Mouse (Mus musculus): ENCODE results near the gene Myo9b. TPM values are rescaled to one million over a fixed set of nuclear protein-coding genes. Genes with fewer than 3 reads are reported as not detected.
"Not testable (repeated sequence)": the region's sequence is repeated elsewhere in the genome, so short reads cannot be mapped to it uniquely, and the experiment has no call there.

The Myo9b gene
- total RNA-seq, 2 experiments from 2014 or later: 12.7 to 15.0 TPM

DNA sequence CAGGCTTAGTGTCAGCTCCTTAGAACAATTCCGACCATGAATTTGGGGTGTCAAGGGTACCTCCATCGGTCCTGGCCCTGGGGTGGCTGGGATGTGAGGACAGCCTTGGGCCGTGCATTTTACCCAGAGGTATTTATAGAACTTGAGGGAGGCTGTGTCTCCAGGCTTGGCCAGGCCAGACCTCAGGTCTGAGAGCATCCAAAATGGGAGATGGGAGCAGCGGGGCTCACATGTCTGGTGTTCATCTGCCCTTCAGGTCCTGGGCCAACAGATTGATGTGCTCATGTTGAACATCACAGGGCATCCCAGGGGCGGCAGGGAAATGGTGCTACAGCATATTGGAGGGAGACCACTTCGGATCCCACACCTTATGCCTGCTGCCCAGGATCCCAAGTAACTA lies 18.8 kb downstream of the Myo9b start:
- DNase-seq: no peak
- intact Hi-C loops (cut with DNase I; ENCODE audit: low total_unique reads): no loop called here

DNA sequence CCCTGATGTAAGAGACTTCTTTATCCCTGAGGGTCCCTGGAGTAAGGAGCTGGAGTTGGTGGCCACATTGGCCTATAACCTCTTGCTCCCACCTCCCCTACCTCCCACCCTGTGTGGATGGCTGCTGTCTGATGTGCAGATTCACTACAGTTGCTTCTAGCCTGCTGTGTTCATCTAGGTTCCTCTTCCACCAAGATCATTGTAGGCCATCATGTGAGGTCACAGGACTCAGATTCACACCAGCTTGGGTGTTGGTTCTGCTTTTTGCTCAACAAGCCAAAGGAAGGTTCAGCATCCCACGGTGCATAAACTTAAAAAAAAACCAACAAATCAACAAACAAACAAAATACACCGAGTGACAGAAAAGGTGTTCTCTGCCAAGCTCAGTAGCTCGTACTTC lies 21.4 kb downstream of the Myo9b start:
- intact Hi-C loops (cut with DNase I; ENCODE audit: low total_unique reads); DNase-seq: not testable (repeated sequence)

DNA sequence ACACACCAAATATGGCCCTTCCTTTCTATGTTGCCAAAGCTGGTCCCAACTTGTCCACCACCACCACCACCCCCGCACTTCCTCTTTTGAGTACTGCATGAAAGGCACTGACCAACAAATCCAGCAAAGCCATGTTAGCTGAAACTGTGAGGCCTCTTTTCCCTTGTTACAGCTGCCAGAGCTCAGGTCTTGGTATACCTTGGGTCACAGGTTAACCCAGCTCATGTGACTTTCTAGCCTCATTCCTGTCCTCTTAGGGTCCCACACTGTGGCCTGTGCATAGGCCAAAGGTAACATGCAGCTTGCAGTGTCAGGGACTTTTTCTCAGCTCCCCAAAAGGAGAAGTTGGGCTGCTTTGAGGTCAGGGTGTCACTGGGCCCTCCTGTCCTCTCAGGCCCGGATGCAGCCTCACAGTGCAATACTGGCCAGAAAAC lies 23.7 kb downstream of the Myo9b start:
- DNase-seq: no peak
- intact Hi-C loops (cut with DNase I; ENCODE audit: low total_unique reads): no loop called here

GRCm38 (mm10) chr8:71296784-71297183 lies 24.3 kb downstream of the Myo9b start:
- intact Hi-C loops (cut with DNase I; ENCODE audit: low total_unique reads): no loop called here
- DNase-seq: no peak

GRCm38 (mm10) chr8:71297439-71297838 lies 24.9 kb downstream of the Myo9b start:
- no peak for DNase-seq
- intact Hi-C loops (cut with DNase I; ENCODE audit: low total_unique reads): no loop called here

GRCm38 (mm10) chr8:71299716-71300115 lies 27.2 kb downstream of the Myo9b start:
- intact Hi-C loops (cut with DNase I; ENCODE audit: low total_unique reads): no loop called here
- DNase-seq: no peak

GRCm38 (mm10) chr8:71302788-71303187 lies 30.3 kb downstream of the Myo9b start:
- intact Hi-C loops (cut with DNase I; ENCODE audit: low total_unique reads): no loop called here
- DNase-seq: no peak

- DNase-seq: no peak
- intact Hi-C loops (cut with DNase I; ENCODE audit: low total_unique reads): no loop called here
Observed at GRCm38 (mm10) chr8:71303632-71304031, 31.1 kb downstream of the Myo9b start.

- no peak for DNase-seq
- intact Hi-C loops (cut with DNase I; ENCODE audit: low total_unique reads): no loop called here
Observed at GRCm38 (mm10) chr8:71305988-71306387, 33.5 kb downstream of the Myo9b start.

- intact Hi-C loops (cut with DNase I; ENCODE audit: low total_unique reads): no loop called here
- DNase-seq: no peak
Observed at GRCm38 (mm10) chr8:71307371-71307770, 34.9 kb downstream of the Myo9b start.

DNA sequence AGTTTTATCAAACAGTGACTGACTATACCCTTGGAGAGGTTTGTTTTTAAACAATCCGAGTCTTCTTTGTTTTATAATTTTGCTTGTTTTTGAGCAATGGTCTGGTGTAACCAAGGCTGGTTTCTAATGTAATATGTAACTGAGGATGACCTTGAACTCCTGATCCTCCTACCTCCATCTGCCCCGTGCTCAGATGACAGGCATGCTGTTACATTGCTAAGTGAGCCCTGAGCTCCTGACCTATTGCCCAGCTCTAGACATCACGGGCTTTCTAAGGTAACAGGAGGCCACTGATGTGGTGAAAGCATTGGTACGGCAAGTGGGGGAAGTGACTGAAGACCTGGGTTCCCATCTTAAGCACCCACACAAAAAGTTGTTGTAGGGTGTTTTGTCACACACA lies 35.4 kb downstream of the Myo9b start:
- DNase-seq: no peak
- intact Hi-C loops (cut with DNase I; ENCODE audit: low total_unique reads): no loop called here

DNA sequence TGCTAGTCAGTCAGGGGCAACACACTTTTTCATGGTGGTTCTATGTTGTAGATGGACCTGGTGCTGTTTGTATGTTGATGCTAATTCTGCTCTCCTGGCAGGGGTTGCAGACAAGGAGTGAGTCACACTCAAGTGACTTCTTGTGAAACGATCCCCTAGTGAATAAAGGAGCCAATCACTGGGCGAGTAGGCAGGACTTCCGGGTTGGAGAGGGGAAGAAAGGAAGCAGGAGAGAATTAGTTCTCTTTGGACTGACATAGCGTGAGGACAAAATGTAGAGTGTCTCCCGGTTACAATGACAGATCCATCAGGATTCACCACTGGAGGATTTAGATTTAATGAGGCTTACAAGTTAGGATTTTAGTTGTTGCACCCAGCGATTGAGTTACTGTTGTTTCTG lies 37.9 kb downstream of the Myo9b start:
- intact Hi-C loops (cut with DNase I; ENCODE audit: low total_unique reads): no loop called here
- peak; percentile 32 for DNase-seq

DNA sequence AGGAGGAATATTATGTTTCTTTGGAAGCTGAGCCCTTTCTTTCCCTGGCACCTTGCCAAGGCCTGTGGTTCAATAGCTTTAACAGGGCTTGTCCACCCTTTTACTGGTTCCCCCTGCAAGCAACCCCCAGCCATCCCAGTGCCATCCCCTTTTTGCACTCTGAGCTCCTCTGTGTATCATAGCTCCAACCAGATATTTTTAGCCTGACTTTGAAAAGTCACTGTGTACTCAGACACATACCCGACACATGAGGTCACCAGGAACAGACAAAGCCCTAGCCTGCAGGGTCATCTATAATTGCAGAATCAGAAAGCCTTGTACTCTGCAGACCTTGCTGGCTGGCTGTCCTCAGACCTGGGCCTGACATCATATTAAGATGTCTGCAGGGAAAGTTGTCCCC lies 40.2 kb downstream of the Myo9b start:
- DNase-seq: peak; percentile 60
- intact Hi-C loops (cut with DNase I; ENCODE audit: low total_unique reads): no loop called here

DNA sequence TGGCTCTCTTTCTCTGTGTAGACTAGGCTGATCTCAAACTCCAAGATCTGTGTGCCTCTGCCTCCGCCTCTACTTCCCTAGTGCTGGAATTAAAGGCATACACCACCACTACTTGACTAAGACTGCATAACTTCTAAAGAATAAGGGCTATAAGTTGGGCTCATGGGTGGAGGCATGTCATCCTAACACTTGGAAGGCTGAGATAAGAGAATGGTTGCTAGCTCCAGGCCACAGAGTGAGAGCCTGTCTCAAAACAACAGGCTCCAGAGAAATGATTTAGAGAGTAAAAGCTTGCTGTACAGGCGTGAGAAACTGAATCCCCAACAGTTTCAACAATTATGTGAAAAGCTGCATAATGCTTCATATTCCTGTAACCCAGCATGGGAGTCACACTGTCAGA lies 41.4 kb downstream of the Myo9b start:
- intact Hi-C loops (cut with DNase I; ENCODE audit: low total_unique reads): no loop called here

GRCm38 (mm10) chr8:71315972-71316371 lies 43.5 kb downstream of the Myo9b start:
- no peak for DNase-seq
- intact Hi-C loops (cut with DNase I; ENCODE audit: low total_unique reads): no loop called here

More for the DNA sequence above, 41.4 kb downstream of the Myo9b start:
- no peak for DNase-seq

GRCm38 (mm10) chr8:71316486-71317031 lies 44.0 kb downstream of the Myo9b start:
- no peak for DNase-seq
- intact Hi-C loops (cut with DNase I; ENCODE audit: low total_unique reads): no loop called here

DNA sequence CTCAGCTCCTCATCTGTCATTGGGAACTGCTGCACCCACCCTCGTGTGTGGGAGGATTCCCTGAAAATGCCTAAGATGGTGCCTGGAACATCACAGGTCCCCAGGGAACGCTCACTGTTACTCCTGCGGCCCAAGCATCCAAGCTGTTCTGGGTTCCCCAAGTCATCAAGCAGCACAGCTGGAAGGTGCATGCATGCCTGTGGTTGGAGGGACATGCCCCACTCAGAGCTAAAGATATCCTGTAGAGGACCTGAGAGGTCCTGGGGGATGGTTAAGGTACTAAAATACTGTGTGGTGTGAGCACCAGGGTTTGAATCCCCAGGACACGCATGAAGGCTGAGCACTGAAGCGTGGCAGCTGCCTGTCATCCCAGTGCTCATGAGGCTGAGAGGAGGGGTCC lies 46.1 kb downstream of the Myo9b start:
- intact Hi-C loops (cut with DNase I; ENCODE audit: low total_unique reads); DNase-seq: not testable (repeated sequence)

DNA sequence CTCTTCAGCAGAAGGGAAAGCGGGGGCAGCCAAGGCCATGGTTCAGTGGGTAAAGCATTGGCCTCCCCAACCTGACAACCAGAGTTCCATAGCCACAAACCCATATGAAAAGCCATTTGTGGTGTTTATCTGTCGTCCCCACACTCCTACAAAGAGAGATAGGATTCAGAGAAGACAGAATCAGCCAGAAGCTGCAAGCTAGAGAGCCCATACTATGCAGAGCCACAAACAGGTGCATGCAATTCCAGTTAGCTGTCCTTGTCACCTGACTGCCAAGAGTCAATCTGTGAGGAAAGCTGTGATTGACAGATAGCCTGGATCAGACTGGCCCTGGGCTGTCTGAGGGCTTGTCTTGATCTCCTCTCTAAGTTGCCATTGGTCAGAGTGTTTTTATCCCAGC lies 47.2 kb downstream of the Myo9b start:
- intact Hi-C loops (cut with DNase I; ENCODE audit: low total_unique reads); DNase-seq: not testable (repeated sequence)

DNA sequence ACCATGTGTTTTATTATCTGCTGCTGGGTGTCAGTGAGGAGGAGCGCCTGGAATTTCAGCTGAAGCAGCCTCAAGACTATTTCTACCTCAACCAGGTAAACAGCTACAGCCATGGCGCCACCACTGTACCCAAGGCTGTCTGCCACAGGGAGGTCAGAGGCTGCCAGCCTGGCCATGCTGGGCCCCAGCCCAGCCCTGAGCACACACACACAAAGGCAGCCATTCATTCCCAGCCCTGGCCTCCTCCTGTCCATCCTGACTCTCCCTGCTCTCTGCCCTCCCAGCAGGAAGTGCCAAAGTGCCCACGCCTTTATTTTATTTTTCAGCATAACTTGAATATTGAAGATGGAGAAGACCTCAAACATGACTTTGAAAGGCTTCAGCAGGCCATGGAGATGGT lies 50.4 kb downstream of the Myo9b start:
- intact Hi-C loops (cut with DNase I; ENCODE audit: low total_unique reads): no loop called here
- no peak for DNase-seq

DNA sequence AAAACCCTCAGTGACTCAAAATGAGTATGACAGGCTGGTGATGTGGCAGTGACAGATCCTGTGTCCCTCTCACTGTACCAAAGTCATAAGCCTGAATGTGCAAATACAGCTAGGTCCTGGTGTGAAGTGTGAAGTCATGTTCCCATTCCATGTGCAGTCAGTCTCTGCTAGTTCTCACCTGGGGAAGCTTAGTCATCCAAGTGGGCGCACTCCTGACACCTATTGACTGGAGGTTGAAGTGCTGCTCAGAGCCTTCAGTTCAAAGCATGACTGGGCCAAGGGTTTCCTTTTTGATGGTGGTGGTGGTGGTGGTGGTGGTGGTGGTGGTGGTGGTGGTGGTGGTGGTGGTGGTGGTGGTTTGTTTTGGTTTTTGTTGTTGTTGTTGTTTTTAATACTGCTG lies 52.3 kb downstream of the Myo9b start:
- intact Hi-C loops (cut with DNase I; ENCODE audit: low total_unique reads): loop anchor here (5.0 kb wide), 1 partner anchor 53 kb away; the partner anchor contains the start of genes Haus8 and Myo9b
- DNase-seq: no peak

- intact Hi-C loops (cut with DNase I; ENCODE audit: low total_unique reads); DNase-seq: not testable (repeated sequence)
Observed at GRCm38 (mm10) chr8:71337834-71338233, 65.3 kb downstream of the Myo9b start.

DNA sequence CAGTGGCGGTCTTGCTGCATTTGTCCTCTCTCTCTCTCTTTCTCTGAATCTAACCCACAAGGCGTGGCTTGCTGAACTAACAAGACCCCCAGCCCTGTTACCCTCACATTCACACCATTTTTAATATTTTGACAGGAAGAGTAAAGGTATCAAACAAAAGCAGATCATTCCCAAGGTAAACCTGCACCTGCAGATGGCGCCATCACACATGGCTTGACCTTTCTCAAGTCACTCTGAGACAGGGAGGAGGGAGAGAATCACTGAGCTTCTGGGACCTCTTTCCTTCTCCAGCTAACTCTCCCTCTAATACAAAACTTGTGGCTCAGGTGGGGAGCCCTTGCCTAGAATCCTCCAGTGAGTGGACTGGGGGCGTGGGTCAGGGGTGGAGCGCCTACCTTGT lies 68.1 kb downstream of the Myo9b start:
- intact Hi-C loops (cut with DNase I; ENCODE audit: low total_unique reads): no loop called here
- DNase-seq: no peak

Measured in gastrocnemius, postnatal 14 days (tissue).